Mouse (Mus musculus) testis, adult 2 months (tissue): Measurements from ENCODE around the gene Itga10.

Experiments
- CTCF ChIP-seq: fragments of 200-500 bp; IDR thresholded peaks from 2 replicates; pipeline ENCODE4 v1.5.1; 2012; ENCODE audit warnings: low read depth, mild to moderate bottlenecking, inconsistent platforms, low read length, moderate library complexity; ENCODE audit not compliant: control insufficient read depth, insufficient read depth, insufficient replicate concordance
- POLR2A ChIP-seq: fragments of 200-500 bp; IDR thresholded peaks from 2 replicates; pipeline ENCODE4 v1.6.1; 2012; ENCODE audit warnings: low read depth, mild to moderate bottlenecking, inconsistent platforms, low read length, moderate library complexity; ENCODE audit not compliant: control insufficient read depth

DNA sequence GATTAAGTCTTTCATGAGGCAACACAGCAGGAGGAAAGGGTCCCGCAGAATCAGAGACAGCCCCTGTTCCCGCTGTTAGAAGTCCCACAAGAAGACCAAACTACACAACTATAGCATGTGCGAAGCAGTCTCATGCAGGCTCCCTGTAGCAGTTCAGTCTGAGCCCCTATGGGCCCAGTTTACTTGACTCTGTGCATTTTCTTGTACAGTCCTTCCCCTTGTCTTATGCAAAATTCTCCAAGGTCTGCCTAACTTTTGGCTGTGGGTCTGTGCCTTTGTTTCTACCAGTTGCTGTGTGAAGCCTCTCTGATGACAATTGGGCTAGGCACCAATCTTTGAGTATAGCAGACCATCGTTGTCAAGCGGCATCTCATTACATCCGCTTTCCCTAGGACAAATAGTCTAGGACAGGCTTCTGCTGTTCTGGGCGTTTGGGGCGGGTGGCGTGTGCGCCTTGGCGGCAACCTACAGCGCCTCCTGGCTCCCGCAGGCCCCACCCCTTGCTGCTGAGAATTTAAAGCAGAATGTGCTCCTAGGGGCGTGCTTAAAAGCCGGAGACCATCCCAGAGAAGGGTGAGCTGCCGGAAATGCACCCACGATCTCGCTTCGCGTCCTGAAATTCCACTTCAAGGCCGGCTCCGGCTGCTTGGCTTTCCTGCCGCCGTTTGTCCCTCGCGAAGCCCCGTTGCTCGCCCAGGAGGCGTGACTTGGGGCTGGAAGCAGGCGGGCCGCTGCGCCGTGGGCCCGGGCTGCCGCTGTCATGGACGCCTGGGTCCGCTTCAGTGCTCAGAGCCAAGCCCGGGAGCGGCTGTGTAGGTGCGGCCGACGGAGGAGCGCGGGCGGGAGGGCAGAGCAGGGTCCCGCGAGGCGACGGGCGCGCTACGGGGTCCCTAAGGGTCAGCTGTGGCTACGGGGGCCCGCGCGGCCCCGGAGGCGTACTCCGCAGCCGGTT, 10.2 kb upstream of the Itga10 start, which contains the start of the genes Pex11b and Gm42957:
- TF ChIP-seq CTCF = no peak
- TF ChIP-seq POLR2A = peak; percentile 50
